Mouse (Mus musculus): Measurements from ENCODE around the gene Prkce. TPM values are rescaled to one million over a fixed set of nuclear protein-coding genes. Genes with fewer than 3 reads are reported as not detected.
A peak's percentile ranks its signal among the peaks of the same experiment; 100 is the strongest.

The Prkce gene
- polyA plus RNA-seq, 1 experiment from 2014 or later, result 6.2 TPM

GRCm38 (mm10) chr17:86531231-86531630 is 363.6 kb downstream of the Prkce start:
- Histone ChIP-seq H3K4me1 (peaks cover 60% of the 10 kb centered on the region), H3K9ac (no peak overlapping the region), H3K36me3 (no peaks in the 10 kb centered on the region), H3K4me3 (no peak overlapping the region), H3K4me2 (no peak overlapping the region), H3K27ac (replicated peaks) (no peak overlapping the region), H3K27me3 (replicated peaks) (no peaks in the 10 kb centered on the region), H3K9me3 (no peaks in the 10 kb centered on the region)
- 60% methylated on average over 6 of the region's 6 CpGs for WGBS
- ATAC-seq (ENCODE audit: extremely low read depth, insufficient number of reproducible peaks, low FRiP score, low TSS enrichment), result no peak

GRCm38 (mm10) chr17:86532783-86533548 is 365.4 kb downstream of the Prkce start:
- no peak for ATAC-seq (ENCODE audit: extremely low read depth, insufficient number of reproducible peaks, low FRiP score, low TSS enrichment)
- WGBS, result 65% methylated on average over 17 of the region's 17 CpGs
- H3K27me3 ChIP-seq (replicated peaks), result no peaks in the 10 kb centered on the region
- H3K4me2 ChIP-seq, result peak overlapping the region; percentile 6; the same call in 1 of the 2 replicates
- no peaks in the 10 kb centered on the region for H3K9me3 ChIP-seq
- no peak overlapping the region for H3K4me3 ChIP-seq
- no peak overlapping the region for H3K9ac ChIP-seq
- H3K4me1 ChIP-seq, result peaks cover 75% of the 10 kb centered on the region
- peak overlapping the region; percentile 61 for H3K27ac ChIP-seq (replicated peaks)
- no peaks in the 10 kb centered on the region for H3K36me3 ChIP-seq

- Histone ChIP-seq H3K9me3 (no peaks in the 10 kb centered on the region), H3K9ac (no peak overlapping the region), H3K4me2 (peak overlapping the region; percentile 6; the same call in 1 of the 2 replicates), H3K36me3 (no peaks in the 10 kb centered on the region), H3K27ac (replicated peaks) (peak overlapping the region; percentile 61), H3K27me3 (replicated peaks) (no peaks in the 10 kb centered on the region), H3K4me1 (peaks cover 74% of the 10 kb centered on the region), H3K4me3 (no peak overlapping the region)
- 34% methylated on average over 11 of the region's 11 CpGs for WGBS
- ATAC-seq (ENCODE audit: extremely low read depth, insufficient number of reproducible peaks, low FRiP score, low TSS enrichment), result no peak
These were observed 365.9 kb downstream of the Prkce start for GRCm38 (mm10) chr17:86533549-86533851.

- Histone ChIP-seq H3K27me3 (replicated peaks) (no peaks in the 10 kb centered on the region), H3K9me3 (no peaks in the 10 kb centered on the region), H3K4me1 (peaks cover 66% of the 10 kb centered on the region), H3K9ac (peak overlapping the region; percentile 24; the same call in 1 of the 2 replicates), H3K4me3 (no peak overlapping the region), H3K4me2 (no peak overlapping the region), H3K27ac (replicated peaks) (peak overlapping the region; percentile 28; the same call in 1 of the 2 replicates), H3K36me3 (no peaks in the 10 kb centered on the region)
- WGBS, result 69% methylated on average over 10 of the region's 10 CpGs
- ATAC-seq (ENCODE audit: extremely low read depth, insufficient number of reproducible peaks, low FRiP score, low TSS enrichment), result no peak
These were observed 367.5 kb downstream of the Prkce start for GRCm38 (mm10) chr17:86535096-86535495.

- Histone ChIP-seq H3K27ac (replicated peaks) (peak overlapping the region; percentile 83), H3K4me2 (peak overlapping the region; percentile 74), H3K9me3 (no peaks in the 10 kb centered on the region), H3K9ac (peak overlapping the region; percentile 75), H3K4me1 (peaks cover 57% of the 10 kb centered on the region), H3K27me3 (replicated peaks) (no peaks in the 10 kb centered on the region), H3K4me3 (peak overlapping the region; percentile 45), H3K36me3 (no peaks in the 10 kb centered on the region)
- ATAC-seq (ENCODE audit: extremely low read depth, insufficient number of reproducible peaks, low FRiP score, low TSS enrichment), result no peak; the same call in 1 of the 2 replicates
- WGBS, result 9% methylated on average over 22 of the region's 22 CpGs
These were observed 368.5 kb downstream of the Prkce start for GRCm38 (mm10) chr17:86535827-86536656.

GRCm38 (mm10) chr17:86539881-86540430 is 372.4 kb downstream of the Prkce start:
- no peaks in the 10 kb centered on the region for H3K27me3 ChIP-seq (replicated peaks)

GRCm38 (mm10) chr17:86546529-86546928 is 378.9 kb downstream of the Prkce start:
- Histone ChIP-seq H3K9ac (no peak overlapping the region), H3K36me3 (no peaks in the 10 kb centered on the region), H3K27ac (replicated peaks) (no peak overlapping the region), H3K4me2 (no peak overlapping the region), H3K9me3 (no peaks in the 10 kb centered on the region), H3K4me1 (peaks cover 8% of the 10 kb centered on the region; the same call in 1 of the 2 replicates), H3K4me3 (no peak overlapping the region), H3K27me3 (replicated peaks) (no peaks in the 10 kb centered on the region)
- WGBS, result 59% methylated on average over 7 of the region's 7 CpGs
- ATAC-seq (ENCODE audit: extremely low read depth, insufficient number of reproducible peaks, low FRiP score, low TSS enrichment), result no peak

More at GRCm38 (mm10) chr17:86539881-86540430, 372.4 kb downstream of the Prkce start:
- Histone ChIP-seq H3K4me3 (no peak overlapping the region), H3K9ac (no peak overlapping the region), H3K4me2 (0 out of 2 replicates have a peak overlapping the region, but pooled peaks have one; percentile 4), H3K36me3 (no peaks in the 10 kb centered on the region), H3K9me3 (no peaks in the 10 kb centered on the region), H3K4me1 (peaks cover 31% of the 10 kb centered on the region), H3K27ac (replicated peaks) (no peak overlapping the region)
- ATAC-seq (ENCODE audit: extremely low read depth, insufficient number of reproducible peaks, low FRiP score, low TSS enrichment), result no peak
- WGBS, result 72% methylated on average over 18 of the region's 18 CpGs

GRCm38 (mm10) chr17:86549128-86549527 is 381.5 kb downstream of the Prkce start:
- ATAC-seq (ENCODE audit: extremely low read depth, insufficient number of reproducible peaks, low FRiP score, low TSS enrichment), result no peak
- no peak overlapping the region for H3K27ac ChIP-seq (replicated peaks)

GRCm38 (mm10) chr17:86551561-86551960 is 384.0 kb downstream of the Prkce start:
- H3K4me2 ChIP-seq, result no peak overlapping the region
- no peaks in the 10 kb centered on the region; the same call in 1 of the 2 replicates for H3K9me3 ChIP-seq
- H3K27ac ChIP-seq (replicated peaks), result no peak overlapping the region
- WGBS, result 64% methylated on average over 10 of the region's 10 CpGs
- 0 out of 2 replicates have a peak, but pooled peaks cover 4% of the 10 kb centered on the region for H3K36me3 ChIP-seq
- H3K9ac ChIP-seq, result no peak overlapping the region
- H3K4me1 ChIP-seq, result peaks cover 4% of the 10 kb centered on the region; the same call in 1 of the 2 replicates
- no peaks in the 10 kb centered on the region for H3K27me3 ChIP-seq (replicated peaks)
- no peak for ATAC-seq (ENCODE audit: extremely low read depth, insufficient number of reproducible peaks, low FRiP score, low TSS enrichment)
- H3K4me3 ChIP-seq, result no peak overlapping the region

More at GRCm38 (mm10) chr17:86549128-86549527, 381.5 kb downstream of the Prkce start:
- H3K4me1 ChIP-seq, result peaks cover 8% of the 10 kb centered on the region; the same call in 1 of the 2 replicates
- no peak overlapping the region for H3K4me2 ChIP-seq
- 0 out of 2 replicates have a peak, but pooled peaks cover 4% of the 10 kb centered on the region for H3K36me3 ChIP-seq
- no peak overlapping the region for H3K4me3 ChIP-seq
- H3K9ac ChIP-seq, result no peak overlapping the region
- 83% methylated on average over 10 of the region's 10 CpGs for WGBS
- H3K27me3 ChIP-seq (replicated peaks), result no peaks in the 10 kb centered on the region
- no peaks in the 10 kb centered on the region; the same call in 1 of the 2 replicates for H3K9me3 ChIP-seq

- ATAC-seq (ENCODE audit: extremely low read depth, insufficient number of reproducible peaks, low FRiP score, low TSS enrichment), result no peak
- no peak overlapping the region for H3K4me2 ChIP-seq
- no peak overlapping the region for H3K9ac ChIP-seq
- no peaks in the 10 kb centered on the region; the same call in 1 of the 2 replicates for H3K9me3 ChIP-seq
- 0 out of 2 replicates have a peak, but pooled peaks cover 4% of the 10 kb centered on the region for H3K36me3 ChIP-seq
- H3K4me3 ChIP-seq, result no peak overlapping the region
- H3K27me3 ChIP-seq (replicated peaks), result no peaks in the 10 kb centered on the region
- H3K4me1 ChIP-seq, result no peaks in the 10 kb centered on the region
- no peak overlapping the region for H3K27ac ChIP-seq (replicated peaks)
- WGBS, result 86% methylated on average over 6 of the region's 6 CpGs
These were observed 384.4 kb downstream of the Prkce start for GRCm38 (mm10) chr17:86551995-86552394.

All from heart, embryonic 13.5 days (tissue).